Mouse (Mus musculus) spleen, postnatal 4 days (tissue): ENCODE data around the gene Terb2.

Source experiments
- DNase-seq, 2 experiments: peaks; one replicate each; pipeline ENCODE4 v3.0.0; 2022; ENCODE audit warnings: low spot score in 2 of 2

Terb2 gene

GRCm38 (mm10) chr2:122233341-122233740 is 47.3 kb downstream of the Terb2 start:
- DNase-seq: no peak

- DNase-seq: no peak
These were observed 47.9 kb downstream of the Terb2 start for GRCm38 (mm10) chr2:122233759-122234557.

GRCm38 (mm10) chr2:122234611-122235288 is 48.7 kb downstream of the Terb2 start, which contains the start of gene Sord:
Gene Sord (plus strand): TSS chr2:122234749.
- DNase-seq: peak; percentile 61 to 82

- no peak for DNase-seq
These were observed 49.4 kb downstream of the Terb2 start for GRCm38 (mm10) chr2:122235425-122235824.

- DNase-seq: no peak
These were observed 50.2 kb downstream of the Terb2 start for GRCm38 (mm10) chr2:122236321-122236720.

GRCm38 (mm10) chr2:122237891-122238470 is 51.9 kb downstream of the Terb2 start:
- no peak for DNase-seq

GRCm38 (mm10) chr2:122240735-122241134 is 54.7 kb downstream of the Terb2 start:
- DNase-seq: no peak

GRCm38 (mm10) chr2:122241226-122241625 is 55.2 kb downstream of the Terb2 start:
- DNase-seq: no peak

GRCm38 (mm10) chr2:122241935-122242334 is 55.9 kb downstream of the Terb2 start:
- no peak for DNase-seq

GRCm38 (mm10) chr2:122243671-122244131 is 57.6 kb downstream of the Terb2 start:
- peak; percentile 65 to 81 for DNase-seq

- no peak for DNase-seq
These were observed 61.7 kb downstream of the Terb2 start for GRCm38 (mm10) chr2:122247786-122248185.

GRCm38 (mm10) chr2:122255997-122256396 is 69.9 kb downstream of the Terb2 start:
- DNase-seq: no peak
